29 mouse cellular contexts compared by ENCODE assay signal in genomic region chr1:143258470-143259215, GRCm38 (mm10).
DNase-seq lines count a peak whose midpoint lies in the region; ATAC-seq and TF ChIP-seq lines count a peak whose summit lies in the region.
"Had no signal": no experiment of that assay in that cellular context is flagged by ENCODE, and none has a peak within 500 bp of the region (broad histone marks: within the 10 kb centered on the region; RNA-seq: fewer than 3 reads in every experiment).

No protein-coding gene starts in this region.

- intact Hi-C loops in left cerebral cortex, postnatal 25 days (cut with DNase I), result no loop called here

- H3K9ac ChIP-seq in forebrain, embryonic 12.5 days, result no peak overlapping the region
- no peak overlapping the region for H3K9ac ChIP-seq in hindbrain, embryonic 14.5 days
- no peak overlapping the region for H3K9ac ChIP-seq in forebrain, embryonic 14.5 days (ENCODE audit: low read length)
- H3K9ac ChIP-seq: embryonic facial prominence, embryonic 12.5 days; embryonic facial prominence, embryonic 15.5 days; heart, embryonic 12.5 days; heart, embryonic 15.5 days; hindbrain, embryonic 15.5 days had no signal

- DNase-seq in forebrain, embryonic 10.5 days (ENCODE audit: extremely low spot score, low spot score), result no peak
- DNase-seq in hindbrain, embryonic 14.5 days (ENCODE audit: low spot score), result no peak
- no peak for DNase-seq in hindbrain, embryonic 10.5 days (ENCODE audit: low spot score)
- DNase-seq in brain, embryonic 14.5 days (ENCODE audit: low read depth), result peak; percentile 73
- DNase-seq in forebrain, embryonic 14.5 days (ENCODE audit: low spot score), result peak; percentile 50
- no peak for DNase-seq in urinary bladder, adult 2 months (ENCODE audit: low spot score)
- DNase-seq in left cerebral cortex, postnatal 25 days (ENCODE audit: low spot score in 2 of 2), result no peak
- DNase-seq: adrenal gland, postnatal 10 days; adrenal gland, postnatal 36 days; B cell, adult 2 months; cerebellum, adult 11 months; cerebellum, adult 2 months; cerebellum, adult 9-11 months; cerebellum, postnatal 25 days; gastrocnemius, postnatal 10 days; gastrocnemius, postnatal 36 days; heart, postnatal 10 days; heart, postnatal 36 days; kidney, adult 2 months had no signal

- H3K4me1 ChIP-seq in forebrain, embryonic 12.5 days, result no peaks in the 10 kb centered on the region
- H3K4me1 ChIP-seq in forebrain, embryonic 10.5 days, result peaks cover 7% of the 10 kb centered on the region; the same call in 1 of the 2 replicates
- H3K4me1 ChIP-seq in hindbrain, embryonic 14.5 days (replicated peaks; ENCODE audit: control insufficient read depth, insufficient read depth, low read length), result no peaks in the 10 kb centered on the region
- H3K4me1 ChIP-seq in hindbrain, embryonic 10.5 days (replicated peaks), result no peaks in the 10 kb centered on the region
- no peaks in the 10 kb centered on the region for H3K4me1 ChIP-seq in forebrain, embryonic 14.5 days (ENCODE audit: control insufficient read depth, insufficient read depth, low read length)
- H3K4me1 ChIP-seq: embryonic facial prominence, embryonic 12.5 days; embryonic facial prominence, embryonic 15.5 days; heart, embryonic 12.5 days; heart, embryonic 15.5 days; hindbrain, embryonic 15.5 days had no signal

- H3K27ac ChIP-seq in forebrain, embryonic 12.5 days, result no peak overlapping the region
- H3K27ac ChIP-seq in forebrain, embryonic 10.5 days, result no peak overlapping the region
- no peak overlapping the region for H3K27ac ChIP-seq in hindbrain, embryonic 14.5 days
- no peak overlapping the region for H3K27ac ChIP-seq in hindbrain, embryonic 10.5 days
- no peak overlapping the region for H3K27ac ChIP-seq in forebrain, embryonic 14.5 days (ENCODE audit: low read depth, low read length)
- H3K27ac ChIP-seq: embryonic facial prominence, embryonic 12.5 days; embryonic facial prominence, embryonic 15.5 days; heart, embryonic 15.5 days; hindbrain, embryonic 15.5 days had no signal

- TF ChIP-seq CTCF in brain, embryonic 14.5 days (IDR thresholded peaks at IDR 0.05; ENCODE audit: borderline replicate concordance, extremely low read depth, insufficient read depth, insufficient read length), result no peak

- ATAC-seq in forebrain, embryonic 12.5 days (ENCODE audit: low FRiP score), result peak; percentile 49; the same call in 1 of the 2 replicates
- 0 out of 2 replicates have a peak, but pooled peaks have one; percentile 14 for ATAC-seq in hindbrain, embryonic 14.5 days (ENCODE audit: low FRiP score)
- ATAC-seq in forebrain, embryonic 14.5 days, result peak; percentile 84
- ATAC-seq: intestine, postnatal 0 days; Patski had no signal

- TF ChIP-seq POLR2A in brain, embryonic 14.5 days (IDR thresholded peaks at IDR 0.05; ENCODE audit: borderline replicate concordance, extremely low read depth, insufficient read depth, insufficient read length, poor library complexity, severe bottlenecking), result no peak

- H3K4me3 ChIP-seq in forebrain, embryonic 12.5 days (replicated peaks), result no peak overlapping the region
- no peak overlapping the region for H3K4me3 ChIP-seq in forebrain, embryonic 10.5 days
- no peak overlapping the region for H3K4me3 ChIP-seq in hindbrain, embryonic 14.5 days (replicated peaks; ENCODE audit: low read length)
- no peak overlapping the region for H3K4me3 ChIP-seq in hindbrain, embryonic 10.5 days
- H3K4me3 ChIP-seq in forebrain, embryonic 14.5 days (ENCODE audit: low read depth, low read length), result no peak overlapping the region
- H3K4me3 ChIP-seq: embryonic facial prominence, embryonic 12.5 days; embryonic facial prominence, embryonic 15.5 days; heart, embryonic 12.5 days; heart, embryonic 15.5 days; hindbrain, embryonic 15.5 days had no signal

- H3K4me2 ChIP-seq in forebrain, embryonic 12.5 days, result no peak overlapping the region
- no peak overlapping the region for H3K4me2 ChIP-seq in hindbrain, embryonic 14.5 days (replicated peaks)
- no peak overlapping the region for H3K4me2 ChIP-seq in forebrain, embryonic 14.5 days (ENCODE audit: low read length)
- H3K4me2 ChIP-seq: embryonic facial prominence, embryonic 12.5 days; embryonic facial prominence, embryonic 15.5 days; heart, embryonic 12.5 days; heart, embryonic 15.5 days; hindbrain, embryonic 15.5 days had no signal

- no peaks in the 10 kb centered on the region for H3K36me3 ChIP-seq in forebrain, embryonic 12.5 days (replicated peaks)
- no peaks in the 10 kb centered on the region for H3K36me3 ChIP-seq in forebrain, embryonic 10.5 days (replicated peaks)
- no peaks in the 10 kb centered on the region for H3K36me3 ChIP-seq in hindbrain, embryonic 14.5 days (replicated peaks; ENCODE audit: control insufficient read depth, insufficient read depth)
- no peaks in the 10 kb centered on the region for H3K36me3 ChIP-seq in hindbrain, embryonic 10.5 days
- H3K36me3 ChIP-seq in forebrain, embryonic 14.5 days (ENCODE audit: control insufficient read depth, insufficient read depth, low read length), result no peaks in the 10 kb centered on the region
- H3K36me3 ChIP-seq: embryonic facial prominence, embryonic 12.5 days; embryonic facial prominence, embryonic 15.5 days; G1E; heart, embryonic 12.5 days; heart, embryonic 15.5 days; hindbrain, embryonic 15.5 days had no signal

- WGBS in forebrain, embryonic 12.5 days, result 48% methylated on average over 5 of the region's 5 CpGs
- 80% methylated on average over 5 of the region's 5 CpGs for WGBS in forebrain, embryonic 10.5 days
- WGBS in hindbrain, embryonic 14.5 days, result 56% methylated on average over 5 of the region's 5 CpGs
- 81% methylated on average over 5 of the region's 5 CpGs for WGBS in hindbrain, embryonic 10.5 days
- WGBS in forebrain, embryonic 14.5 days, result 20% methylated on average over 5 of the region's 5 CpGs

- H3K27me3 ChIP-seq in forebrain, embryonic 12.5 days, result no peaks in the 10 kb centered on the region
- no peaks in the 10 kb centered on the region for H3K27me3 ChIP-seq in forebrain, embryonic 10.5 days (ENCODE audit: poor library complexity, severe bottlenecking)
- H3K27me3 ChIP-seq in hindbrain, embryonic 14.5 days (ENCODE audit: control insufficient read depth, insufficient read depth, low read length), result no peaks in the 10 kb centered on the region
- no peaks in the 10 kb centered on the region for H3K27me3 ChIP-seq in hindbrain, embryonic 10.5 days (ENCODE audit: insufficient read depth, poor library complexity, severe bottlenecking)
- H3K27me3 ChIP-seq in forebrain, embryonic 14.5 days (replicated peaks; ENCODE audit: control insufficient read depth, insufficient read depth, low read length), result no peaks in the 10 kb centered on the region
- H3K27me3 ChIP-seq: CH12.LX; embryonic facial prominence, embryonic 12.5 days; embryonic facial prominence, embryonic 15.5 days; heart, embryonic 12.5 days; heart, embryonic 15.5 days; hindbrain, embryonic 15.5 days; Patski had no signal

- H3K9me3 ChIP-seq in forebrain, embryonic 12.5 days, result no peaks in the 10 kb centered on the region
- no peaks in the 10 kb centered on the region for H3K9me3 ChIP-seq in forebrain, embryonic 10.5 days
- H3K9me3 ChIP-seq in hindbrain, embryonic 14.5 days (ENCODE audit: control insufficient read depth, low read length), result no peaks in the 10 kb centered on the region
- H3K9me3 ChIP-seq in hindbrain, embryonic 10.5 days, result no peaks in the 10 kb centered on the region
- no peaks in the 10 kb centered on the region for H3K9me3 ChIP-seq in forebrain, embryonic 14.5 days (replicated peaks; ENCODE audit: control insufficient read depth, low read length)
- H3K9me3 ChIP-seq: embryonic facial prominence, embryonic 12.5 days; embryonic facial prominence, embryonic 15.5 days; G1E; heart, embryonic 12.5 days; heart, embryonic 15.5 days; hindbrain, embryonic 15.5 days had no signal

Comparison
In these comparisons a context has a peak if more than half of its experiments do, and no peak if none do; other contexts are left out.
1. DNase-seq: peak in brain, embryonic 14.5 days (single experiment) and forebrain, embryonic 14.5 days (single experiment); none in forebrain, embryonic 10.5 days (single experiment), hindbrain, embryonic 14.5 days (single experiment), hindbrain, embryonic 10.5 days (single experiment), urinary bladder, adult 2 months (single experiment) and left cerebral cortex, postnatal 25 days (0 of 2).
2. ATAC-seq: peak in every context shown above with its lines; median percentile 84 in forebrain, embryonic 14.5 days; 49 in forebrain, embryonic 12.5 days; 14 in hindbrain, embryonic 14.5 days.